Mouse (Mus musculus) E14TG2a.4 (cell line): ENCODE data around the gene Tigd3.

Experiments used
- H3K27me3 ChIP-seq: 2 replicates; pipeline ENCODE4 v1.6.1; 2014; ENCODE audit warnings: low read length, control low read depth; ENCODE audit not compliant: insufficient read depth
- H3K36me3 ChIP-seq: 2 replicates; pipeline ENCODE4 v1.6.1; 2014; ENCODE audit warnings: low read length, control low read depth; ENCODE audit not compliant: insufficient read depth
- H3K4me1 ChIP-seq: replicated peaks from 2 replicates; pipeline ENCODE4 v1.6.1; 2014; ENCODE audit warnings: low read depth, low read length, control low read depth
- H3K4me3 ChIP-seq: replicated peaks from 2 replicates; pipeline ENCODE4 v1.5.1; 2014; ENCODE audit warnings: mild to moderate bottlenecking, low read length
- H3K9me3 ChIP-seq: 2 replicates; pipeline ENCODE4 v1.6.1; 2014; ENCODE audit warnings: low read length, control low read depth
- CTCF ChIP-seq: conservative IDR thresholded peaks from 2 replicates; pipeline ENCODE4 v1.5.1; 2014; ENCODE audit warnings: low read length
- NANOG ChIP-seq: IDR thresholded peaks from 2 replicates; pipeline ENCODE4 v1.6.1; 2014; ENCODE audit warnings: borderline replicate concordance, low read length, mixed read lengths
- POU5F1 ChIP-seq: IDR thresholded peaks from 2 replicates; pipeline ENCODE4 v1.6.1; 2014; ENCODE audit warnings: low read length, borderline replicate concordance

Tigd3 gene

GRCm38 (mm10) chr19:5894002-5894678 lies at the start of gene Tigd3:
Gene Tigd3, minus strand, starts transcription at chr19:5894149.
- TF ChIP-seq CTCF (no peak), NANOG (no peak), POU5F1 (no peak)
- Histone ChIP-seq H3K27me3 (peaks cover 13% of the 10 kb centered on the region), H3K4me1 (peaks cover 28% of the 10 kb centered on the region), H3K9me3 (no peaks in the 10 kb centered on the region), H3K4me3 (peak within 1 kb of the TSS; percentile 77), H3K36me3 (peaks cover 45% of the 10 kb centered on the region)

GRCm38 (mm10) chr19:5943404-5943803 lies 49.5 kb upstream of the Tigd3 start:
- no peak for TF ChIP-seq CTCF
- no peak for TF ChIP-seq NANOG
- TF ChIP-seq POU5F1: no peak
- H3K4me1 ChIP-seq: peaks cover 56% of the 10 kb centered on the region
- no peak overlapping the region for H3K4me3 ChIP-seq
- peaks cover 97% of the 10 kb centered on the region for H3K36me3 ChIP-seq
- H3K27me3 ChIP-seq: no peaks in the 10 kb centered on the region
- no peaks in the 10 kb centered on the region for H3K9me3 ChIP-seq

- peaks cover 64% of the 10 kb centered on the region for H3K4me1 ChIP-seq
- no peaks in the 10 kb centered on the region for H3K27me3 ChIP-seq
- H3K4me3 ChIP-seq: no peak overlapping the region
- no peaks in the 10 kb centered on the region for H3K9me3 ChIP-seq
- no peak for TF ChIP-seq POU5F1
- no peak for TF ChIP-seq CTCF
- no peak for TF ChIP-seq NANOG
- H3K36me3 ChIP-seq: peaks cover 91% of the 10 kb centered on the region
Observed at GRCm38 (mm10) chr19:5942581-5942980, 48.6 kb upstream of the Tigd3 start.

- Histone ChIP-seq H3K4me1 (peaks cover 63% of the 10 kb centered on the region), H3K4me3 (no peak overlapping the region), H3K27me3 (peaks cover 1% of the 10 kb centered on the region; the same call in 1 of the 2 replicates), H3K9me3 (no peaks in the 10 kb centered on the region), H3K36me3 (peaks cover 72% of the 10 kb centered on the region)
- TF ChIP-seq POU5F1 (no peak), CTCF (no peak), NANOG (no peak)
Observed at GRCm38 (mm10) chr19:5940656-5941055, 46.7 kb upstream of the Tigd3 start.

- no peak for TF ChIP-seq POU5F1
- no peak for TF ChIP-seq CTCF
- no peak for TF ChIP-seq NANOG
Observed at GRCm38 (mm10) chr19:5940173-5940572, 46.2 kb upstream of the Tigd3 start.

GRCm38 (mm10) chr19:5939715-5940114 lies 45.8 kb upstream of the Tigd3 start:
- peaks cover 59% of the 10 kb centered on the region for H3K4me1 ChIP-seq

More at GRCm38 (mm10) chr19:5940173-5940572, 46.2 kb upstream of the Tigd3 start:
- Histone ChIP-seq H3K4me3 (0 out of 2 replicates have a peak overlapping the region, but pooled peaks have one; percentile 4), H3K9me3 (no peaks in the 10 kb centered on the region), H3K36me3 (peaks cover 67% of the 10 kb centered on the region), H3K27me3 (peaks cover 6% of the 10 kb centered on the region; the same call in 1 of the 2 replicates), H3K4me1 (peaks cover 63% of the 10 kb centered on the region)

GRCm38 (mm10) chr19:5938516-5938915 lies 44.6 kb upstream of the Tigd3 start:
- TF ChIP-seq POU5F1 (no peak), NANOG (no peak), CTCF (no peak)
- peaks cover 11% of the 10 kb centered on the region; the same call in 1 of the 2 replicates for H3K27me3 ChIP-seq
- peaks cover 47% of the 10 kb centered on the region for H3K4me1 ChIP-seq
- no peak overlapping the region for H3K4me3 ChIP-seq
- H3K9me3 ChIP-seq: no peaks in the 10 kb centered on the region
- peaks cover 51% of the 10 kb centered on the region for H3K36me3 ChIP-seq

More at GRCm38 (mm10) chr19:5939715-5940114, 45.8 kb upstream of the Tigd3 start:
- peaks cover 10% of the 10 kb centered on the region; the same call in 1 of the 2 replicates for H3K27me3 ChIP-seq
- peaks cover 63% of the 10 kb centered on the region for H3K36me3 ChIP-seq
- 0 out of 2 replicates have a peak overlapping the region, but pooled peaks have one; percentile 4 for H3K4me3 ChIP-seq
- no peaks in the 10 kb centered on the region for H3K9me3 ChIP-seq
- no peak for TF ChIP-seq CTCF
- no peak for TF ChIP-seq POU5F1

GRCm38 (mm10) chr19:5937836-5938406 lies 44.0 kb upstream of the Tigd3 start:
- Histone ChIP-seq H3K4me1 (peaks cover 45% of the 10 kb centered on the region), H3K4me3 (0 out of 2 replicates have a peak overlapping the region, but pooled peaks have one; percentile 20), H3K36me3 (peaks cover 45% of the 10 kb centered on the region), H3K27me3 (peaks cover 11% of the 10 kb centered on the region; the same call in 1 of the 2 replicates), H3K9me3 (no peaks in the 10 kb centered on the region)
- no peak for TF ChIP-seq NANOG
- no peak for TF ChIP-seq POU5F1
- no peak for TF ChIP-seq CTCF
